Mouse (Mus musculus) testis, postnatal 10 days (tissue): ENCODE results near the gene Cabp4.
"Not testable (repeated sequence)": the region's sequence is repeated elsewhere in the genome, so short reads cannot be mapped to it uniquely, and the experiment has no call there.

Experiments used
- DNase-seq: peaks from one replicate; pipeline ENCODE4 v3.0.0; 2021; ENCODE audit warnings: low spot score

Gene Cabp4

DNA sequence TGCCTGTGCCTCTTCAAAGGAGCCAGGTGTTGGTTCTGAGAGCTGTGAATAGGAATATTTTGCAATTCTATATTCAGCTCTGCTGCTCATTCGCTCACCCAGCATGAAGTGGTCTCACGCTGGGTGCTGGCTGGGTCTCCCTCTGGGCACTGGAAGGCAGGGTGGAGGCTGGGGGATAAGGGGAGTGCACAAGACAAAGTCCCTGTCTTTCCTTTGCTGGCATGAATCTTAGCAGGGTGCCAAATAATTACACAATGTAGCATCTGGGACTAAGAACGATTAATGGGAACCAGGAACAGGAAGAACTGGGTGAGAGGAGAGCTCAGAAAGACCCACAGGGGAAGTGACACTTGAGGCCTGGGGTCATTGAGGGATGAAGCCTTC lies 3.2 kb upstream of the Cabp4 start:
- no peak for DNase-seq

- no peak for DNase-seq
Observed at GRCm38 (mm10) chr19:4146366-4147021, 2.7 kb upstream of the Cabp4 start.

GRCm38 (mm10) chr19:4145936-4146335 lies 2.1 kb upstream of the Cabp4 start:
- no peak for DNase-seq

- DNase-seq = no peak
Observed at GRCm38 (mm10) chr19:4144550-4145498, 991 bp upstream of the Cabp4 start.

- no peak for DNase-seq
Observed at GRCm38 (mm10) chr19:4142416-4143173, 1.2 kb downstream of the Cabp4 start.

DNA sequence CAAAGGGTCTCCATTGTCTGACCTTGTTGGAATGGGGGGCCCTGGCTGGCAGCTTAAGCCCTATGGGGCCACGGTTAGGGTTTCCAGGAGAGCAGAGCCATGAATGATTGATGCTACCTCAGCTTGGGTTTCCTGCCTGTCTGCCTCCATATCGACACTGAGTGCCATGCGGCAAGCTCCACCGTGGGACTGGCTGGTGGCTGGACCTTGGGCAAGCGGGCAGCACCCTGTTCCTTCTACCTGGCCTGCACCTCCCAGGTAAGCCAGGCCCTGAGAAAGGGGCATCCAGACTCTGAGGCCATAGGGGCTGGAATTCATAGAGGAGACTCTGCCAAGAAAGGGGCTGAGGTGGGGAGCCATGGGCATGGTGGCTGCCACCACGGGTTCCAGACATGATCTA lies 3.7 kb downstream of the Cabp4 start:
- DNase-seq = no peak

DNA sequence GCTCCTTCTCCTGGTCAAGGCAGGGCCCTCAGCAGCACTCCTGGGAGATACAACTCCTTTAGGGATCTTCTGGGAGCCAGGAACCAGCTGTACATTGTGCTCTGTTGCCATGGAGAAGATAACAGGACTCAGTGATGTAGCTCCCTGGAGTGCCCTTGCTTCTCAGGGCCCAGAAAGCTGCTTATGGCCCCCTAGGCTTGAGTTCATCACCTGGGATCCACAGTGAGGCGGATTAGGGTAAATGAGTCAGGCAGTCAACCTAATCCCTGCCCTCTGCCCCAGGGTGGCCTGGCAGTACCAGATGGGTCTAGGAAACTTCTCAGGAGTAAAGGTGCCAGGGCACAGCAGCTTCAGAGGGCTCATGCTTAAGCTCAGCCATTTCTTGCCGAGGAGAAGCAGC lies 4.4 kb downstream of the Cabp4 start, which contains the start of gene Gpr152:
Gpr152 (plus strand) TSS at position 342 of the 400 bp plus-strand sequence.
- no peak for DNase-seq

DNA sequence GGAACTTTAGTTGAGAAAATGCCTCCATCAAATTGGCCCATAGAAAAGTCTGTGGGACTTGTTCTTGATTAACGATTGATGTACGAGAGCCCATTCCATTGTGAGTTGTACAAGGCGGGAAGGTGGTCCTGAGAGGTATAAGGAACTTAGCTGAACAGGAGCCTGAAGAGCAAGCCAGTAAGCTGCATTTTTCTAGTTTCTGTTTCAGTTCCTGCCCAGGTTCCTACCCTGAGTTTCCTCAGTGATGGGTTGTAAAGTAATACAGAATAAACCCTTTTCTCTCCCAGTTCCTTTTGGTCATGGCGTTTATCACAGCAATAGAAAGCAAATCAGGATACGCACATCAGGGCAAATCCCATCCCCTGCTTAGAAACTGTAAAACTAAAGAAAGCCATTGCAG lies 5.9 kb downstream of the Cabp4 start:
- DNase-seq = no peak

DNA sequence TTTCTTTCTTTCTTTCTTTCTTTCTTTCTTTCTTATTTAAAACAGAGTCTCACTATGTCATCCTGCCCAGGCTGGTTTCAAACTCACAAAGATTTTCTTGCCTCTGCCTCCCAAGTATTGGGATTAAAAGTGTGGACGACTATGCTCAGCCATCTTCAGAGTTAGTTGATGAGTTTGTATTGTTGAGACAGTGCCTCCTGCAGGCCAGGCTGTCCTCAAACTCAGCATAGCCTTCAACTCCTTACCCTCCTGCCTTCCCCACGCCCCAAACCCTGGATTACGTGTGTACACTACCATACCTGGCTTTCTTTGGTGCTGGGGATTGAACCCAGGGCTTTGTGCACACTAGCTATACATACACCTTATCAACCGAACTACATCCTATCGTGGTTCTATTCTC lies 7.4 kb downstream of the Cabp4 start:
- no peak for DNase-seq

DNA sequence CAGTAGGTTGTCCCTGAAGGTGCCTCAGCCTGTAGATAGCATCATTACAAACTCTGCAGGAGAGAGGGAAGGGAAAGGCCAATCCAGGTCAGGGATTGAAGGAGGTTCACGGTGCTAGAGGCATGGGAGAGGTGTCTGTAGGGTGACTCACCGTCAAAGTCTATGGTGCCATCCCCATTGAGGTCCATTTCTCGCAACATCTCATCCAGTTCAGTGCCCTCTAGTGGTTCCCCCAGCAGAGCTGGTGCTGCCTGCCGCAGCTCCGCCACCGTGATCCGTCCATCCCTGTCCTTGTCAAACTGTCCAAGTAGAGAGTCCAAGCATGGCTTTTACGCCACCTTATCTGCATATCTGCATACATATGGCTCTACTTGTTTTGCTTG lies 7.9 kb downstream of the Cabp4 start:
- not testable (repeated sequence) for DNase-seq

- DNase-seq = not testable (repeated sequence)
Observed at GRCm38 (mm10) chr19:4135229-4135962, 8.4 kb downstream of the Cabp4 start.

GRCm38 (mm10) chr19:4134354-4134753 lies 9.5 kb downstream of the Cabp4 start:
- no peak for DNase-seq

GRCm38 (mm10) chr19:4131768-4132167 lies 12.1 kb downstream of the Cabp4 start:
- DNase-seq = no peak

DNA sequence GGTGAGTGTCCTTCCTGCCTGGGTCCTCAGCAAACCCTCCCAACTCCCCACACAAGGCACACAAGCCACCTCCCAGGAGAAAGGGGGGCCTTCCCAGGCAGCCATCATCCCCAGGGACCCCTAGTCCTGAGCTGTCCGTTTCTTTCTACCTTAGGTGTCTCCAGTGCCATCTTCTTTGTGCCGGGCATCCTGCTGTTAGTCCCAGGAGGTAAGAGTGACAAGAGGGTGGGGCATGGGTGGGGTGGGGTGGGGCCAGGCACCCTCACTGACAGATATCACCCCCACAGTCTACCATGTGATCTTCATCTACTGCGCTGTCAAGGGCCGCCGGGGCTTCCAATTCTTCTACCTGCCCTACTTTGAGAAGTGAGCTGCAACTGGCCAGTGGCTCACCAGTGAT lies 12.8 kb downstream of the Cabp4 start:
- no peak for DNase-seq

DNA sequence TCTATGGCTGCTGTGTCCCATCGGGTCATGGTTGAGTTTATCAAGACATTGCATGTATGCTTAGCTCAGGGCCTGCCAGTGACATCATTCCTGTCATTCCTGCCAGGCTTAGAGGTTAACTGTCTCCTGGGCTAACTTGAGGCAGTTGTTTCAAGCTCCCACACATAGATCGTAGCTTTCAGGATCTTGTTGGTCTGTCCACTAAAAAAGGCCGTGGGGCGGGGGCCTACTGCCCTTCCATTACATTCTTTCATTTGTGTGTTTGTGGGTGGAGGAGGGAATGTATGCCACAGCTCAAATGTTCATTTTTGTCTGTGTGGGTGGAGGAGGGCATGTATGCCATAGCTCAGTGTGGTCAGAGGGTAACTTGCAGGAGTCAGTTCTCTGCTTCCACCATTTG lies 13.7 kb downstream of the Cabp4 start:
- no peak for DNase-seq

DNA sequence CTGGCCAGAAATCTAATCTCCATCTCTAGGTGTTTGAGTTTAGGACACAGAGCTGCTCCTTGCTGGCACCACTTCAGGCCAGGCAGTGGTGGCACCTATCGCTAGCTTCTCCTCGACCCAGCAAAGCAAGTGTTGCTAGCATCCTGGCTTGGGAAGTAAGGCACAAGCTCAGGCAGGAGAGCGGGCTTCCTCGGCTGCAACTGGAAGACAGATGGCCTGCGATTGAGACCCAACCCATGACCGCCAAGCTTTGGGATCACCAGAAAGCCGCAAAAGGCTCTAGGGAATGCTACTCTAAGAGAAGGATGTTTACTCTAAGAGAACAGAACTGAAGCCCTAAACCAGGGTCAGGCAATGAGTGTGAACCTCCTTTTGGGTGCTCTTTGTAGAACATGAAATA lies 14.4 kb downstream of the Cabp4 start:
- no peak for DNase-seq

DNA sequence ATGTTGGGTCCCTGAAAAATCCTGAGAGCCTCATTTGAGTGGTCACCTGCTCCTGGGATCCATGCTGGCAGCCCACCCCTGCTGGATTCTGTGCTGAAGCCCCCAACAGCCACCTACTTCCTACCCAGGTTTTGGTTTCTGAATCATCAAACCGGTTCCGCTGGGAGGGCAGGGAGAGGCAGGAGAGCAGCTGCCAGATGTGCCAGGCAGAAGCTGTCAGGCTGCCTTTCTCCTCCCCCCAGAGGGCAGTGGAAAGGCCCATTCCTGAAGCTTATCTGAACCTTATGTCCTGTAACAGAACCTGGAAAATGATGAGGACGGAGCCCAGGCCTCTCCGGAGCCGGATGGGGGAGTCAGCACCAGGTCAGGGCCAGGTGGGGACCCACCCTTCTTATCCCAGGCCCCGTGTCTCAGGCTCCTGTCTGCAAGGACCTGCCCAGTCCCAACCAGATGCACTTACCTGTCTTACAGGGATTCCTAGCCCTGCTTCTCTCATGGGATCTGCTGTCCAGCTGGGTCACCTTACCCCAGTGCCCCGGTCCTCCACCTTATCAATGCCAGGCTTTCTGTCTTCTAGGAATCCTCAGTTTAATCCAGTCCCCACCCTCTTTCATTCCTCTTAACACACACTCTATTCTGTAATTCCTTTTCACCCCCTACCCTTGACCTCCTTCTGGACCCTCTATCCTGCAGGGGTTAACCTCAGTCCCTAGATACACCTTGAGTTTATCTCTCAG lies 16.9 kb downstream of the Cabp4 start:
- DNase-seq = no peak

DNA sequence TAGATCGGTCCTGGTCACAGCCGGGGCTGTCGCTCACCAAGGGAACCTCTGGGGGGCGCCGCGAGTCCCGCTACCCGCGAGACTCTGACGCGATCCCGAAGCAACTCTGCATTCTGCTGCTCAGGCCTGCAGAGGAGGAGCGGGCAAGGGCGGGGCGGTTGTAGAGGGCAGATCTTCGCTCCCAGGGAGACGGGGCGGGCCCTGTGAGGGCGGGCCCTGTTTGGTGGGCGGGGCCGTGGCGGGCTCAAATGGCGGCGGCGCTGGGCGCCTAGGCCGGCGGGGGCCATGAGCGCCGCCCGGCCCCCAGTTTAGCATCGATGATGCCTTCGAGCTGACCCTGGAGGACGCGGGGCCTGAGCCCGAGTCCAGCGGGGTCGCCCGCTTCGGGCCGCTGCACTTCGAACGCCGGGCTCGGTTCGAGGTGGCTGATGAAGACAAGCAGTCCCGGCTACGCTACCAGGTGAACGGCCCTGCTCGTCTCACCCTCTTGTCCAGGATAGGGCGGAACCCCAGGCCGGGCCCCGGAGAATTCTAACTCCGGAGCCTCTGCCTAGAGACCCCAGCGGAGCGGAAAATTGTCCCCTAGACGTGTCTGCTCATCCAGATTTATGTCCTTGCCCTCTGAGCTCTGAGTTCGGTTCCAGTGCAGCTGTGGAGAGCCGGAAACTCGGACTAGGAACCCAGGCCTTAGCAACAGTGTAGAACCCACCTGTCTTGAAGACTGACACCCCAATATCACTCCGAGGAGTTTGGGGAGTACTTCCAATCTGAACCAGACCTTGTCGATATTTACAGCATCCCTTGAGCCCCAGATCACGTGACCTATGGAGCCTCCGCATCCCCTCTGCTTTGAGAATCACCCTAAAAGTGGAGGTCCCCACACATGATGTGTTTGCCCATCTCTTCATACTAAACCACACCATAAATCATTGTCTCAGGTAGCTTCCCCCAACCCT lies 17.8 kb downstream of the Cabp4 start, which contains the start of gene Aip:
Aip (minus strand) TSS at position 118 of the 956 bp plus-strand sequence.
- DNase-seq = peak; percentile 99

DNA sequence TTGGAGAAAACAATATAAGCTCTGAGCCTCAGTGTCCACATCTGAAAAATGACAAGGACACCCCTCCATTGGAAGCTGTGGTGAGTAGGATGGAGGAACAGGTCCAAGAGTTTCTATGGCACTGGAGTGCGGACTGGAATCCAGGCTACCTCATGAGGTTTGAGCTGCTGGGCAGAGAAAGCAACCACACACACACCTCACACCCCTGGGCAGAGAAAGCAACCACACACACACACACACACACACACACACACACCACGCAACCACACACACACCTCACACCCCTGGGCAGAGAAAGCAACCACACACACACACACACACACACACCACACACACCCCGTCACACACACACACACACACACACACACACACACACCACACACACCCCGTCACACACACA lies 18.6 kb downstream of the Cabp4 start:
- DNase-seq = not testable (repeated sequence)

- DNase-seq = no peak
Observed at GRCm38 (mm10) chr19:4124432-4124831, 19.4 kb downstream of the Cabp4 start.
